Mouse (Mus musculus) CH12.LX (cell line): Measurements from ENCODE around the gene Lipe. TPM values are rescaled to one million over a fixed set of nuclear protein-coding genes. Genes with fewer than 3 reads are reported as not detected.

Source experiments
- DNase-seq: peaks from one replicate; pipeline ENCODE4 v3.0.0-alpha.2; 2013; ENCODE audit errors: extremely low read depth
- H3K27ac ChIP-seq: 2 replicates; pipeline ENCODE4 v1.5.1; 2012; ENCODE audit warnings: low read depth, mild to moderate bottlenecking, control low read depth, moderate library complexity; ENCODE audit not compliant: insufficient read depth
- H3K27me3 ChIP-seq: replicated peaks from 2 replicates; pipeline ENCODE3; 2012; ENCODE audit warnings: inconsistent platforms
- H3K36me3 ChIP-seq, 2 experiments: replicated peaks in 1 of 2; 2 replicates each; pipeline versions ENCODE3 to v1.6.1; 2012; ENCODE audit warnings: inconsistent platforms in 1 of 2, low read length in 1 of 2, mild to moderate bottlenecking in 1 of 2, mixed read lengths in 1 of 2, moderate library complexity in 1 of 2; ENCODE audit not compliant: control insufficient read depth in 1 of 2, insufficient read depth in 1 of 2
- H3K4me1 ChIP-seq, 2 experiments: 2 replicates each; pipeline ENCODE4 v1.6.1; 2012; ENCODE audit warnings: inconsistent platforms in 1 of 2, moderate library complexity in 1 of 2; ENCODE audit not compliant: insufficient read depth in 2 of 2, control insufficient read depth in 1 of 2
- H3K4me2 ChIP-seq: 2 replicates; pipeline ENCODE4 v1.6.1; 2012; ENCODE audit warnings: low read depth, mild to moderate bottlenecking, control low read depth; ENCODE audit not compliant: poor library complexity, insufficient read depth, severe bottlenecking
- H3K4me3 ChIP-seq, 3 experiments: fragments of 150-350 bp in 1 of 3; sonication (generic) in 1 of 3; replicated peaks in 1 of 3; 2 replicates each; pipeline versions ENCODE3 to v1.5.1; 2011 to 2012; ENCODE audit warnings: low read depth in 2 of 3, low read length in 2 of 3, mild to moderate bottlenecking in 2 of 3, moderate library complexity in 2 of 3, control low read depth in 1 of 3, improper control_type of control experiment in 1 of 3, inconsistent platforms in 1 of 3, mixed read lengths in 1 of 3; ENCODE audit not compliant: poor library complexity in 1 of 3
- H3K79me2 ChIP-seq: replicated peaks from 2 replicates; pipeline ENCODE4 v1.6.1; 2012; ENCODE audit warnings: mild to moderate bottlenecking, moderate library complexity; ENCODE audit not compliant: control insufficient read depth, poor library complexity, insufficient read depth, severe bottlenecking; ENCODE audit errors: extremely low read depth
- H3K9ac ChIP-seq: 2 replicates; pipeline ENCODE4 v1.6.1; 2012; ENCODE audit warnings: low read depth, mild to moderate bottlenecking, control low read depth, moderate library complexity; ENCODE audit not compliant: insufficient read depth
- H3K9me3 ChIP-seq: replicated peaks from 2 replicates; pipeline ENCODE3; 2012; ENCODE audit warnings: low read length, inconsistent platforms, mixed read lengths
- CHD1 ChIP-seq: IDR thresholded peaks from 2 replicates; pipeline ENCODE4 v1.6.1; 2012; ENCODE audit warnings: low read depth, low read length, improper control_type of control experiment, inconsistent platforms
- CHD2 ChIP-seq: IDR thresholded peaks from 2 replicates; pipeline ENCODE4 v1.6.1; 2011; ENCODE audit warnings: low read length, improper control_type of control experiment
- CTCF ChIP-seq, 2 experiments: IDR thresholded peaks in 1 of 2; conservative IDR thresholded peaks in 1 of 2; 2 replicates each; pipeline ENCODE4 v1.5.1; 2011 to 2012; ENCODE audit warnings: low read depth in 2 of 2, low read length in 2 of 2, improper control_type of control experiment in 1 of 2, inconsistent platforms in 1 of 2, mild to moderate bottlenecking in 1 of 2, moderate library complexity in 1 of 2
- E2F4 ChIP-seq: IDR thresholded peaks from 2 replicates; pipeline ENCODE4 v1.6.1; 2011; ENCODE audit warnings: low read depth, low read length, improper control_type of control experiment; ENCODE audit not compliant: insufficient replicate concordance
- GABPA ChIP-seq: IDR thresholded peaks from 2 replicates; pipeline ENCODE4 v1.6.1; 2012; ENCODE audit warnings: low read depth, low read length, improper control_type of control experiment, inconsistent platforms; ENCODE audit not compliant: insufficient replicate concordance
- HCFC1 ChIP-seq: IDR thresholded peaks from 2 replicates; pipeline ENCODE4 v1.6.1; 2012; ENCODE audit warnings: low read depth, mild to moderate bottlenecking, inconsistent platforms, low read length, improper control_type of control experiment
- IRF4 ChIP-seq: IDR thresholded peaks from 2 replicates; pipeline ENCODE4 v1.6.1; 2014; ENCODE audit warnings: low read depth, mild to moderate bottlenecking, inconsistent platforms, low read length, improper control_type of control experiment
- JUN ChIP-seq: IDR thresholded peaks from 2 replicates; pipeline ENCODE4 v1.6.1; 2011; ENCODE audit warnings: low read depth, mild to moderate bottlenecking, low read length, improper control_type of control experiment, moderate library complexity; ENCODE audit not compliant: insufficient read depth
- JUND ChIP-seq: conservative IDR thresholded peaks from 2 replicates; pipeline ENCODE4 v1.6.1; 2011; ENCODE audit warnings: low read depth, low read length, improper control_type of control experiment
- KAT2A ChIP-seq: IDR thresholded peaks from 2 replicates; pipeline ENCODE4 v1.6.1; 2012; ENCODE audit warnings: low read length, improper control_type of control experiment, inconsistent platforms; ENCODE audit not compliant: insufficient replicate concordance
- MEF2A ChIP-seq: IDR thresholded peaks from 2 replicates; pipeline ENCODE4 v1.6.1; 2014; ENCODE audit warnings: low read depth, mild to moderate bottlenecking, inconsistent platforms, low read length, improper control_type of control experiment, borderline replicate concordance
- MXI1 ChIP-seq: IDR thresholded peaks from 2 replicates; pipeline ENCODE4 v1.6.1; 2011; ENCODE audit warnings: mild to moderate bottlenecking, low read depth, low read length, improper control_type of control experiment
- NELFE ChIP-seq: IDR thresholded peaks from 2 replicates; pipeline ENCODE4 v1.6.1; 2011; ENCODE audit warnings: low read depth, low read length, improper control_type of control experiment
- NRF1 ChIP-seq: IDR thresholded peaks from 2 replicates; pipeline ENCODE4 v1.6.1; 2014; ENCODE audit warnings: low read depth, mild to moderate bottlenecking, inconsistent platforms, low read length, improper control_type of control experiment, moderate library complexity
- PAX5 ChIP-seq: IDR thresholded peaks from 2 replicates; pipeline ENCODE4 v1.6.1; 2012; ENCODE audit warnings: low read length, inconsistent platforms, mixed read lengths
- POLR2A ChIP-seq: IDR thresholded peaks from 2 replicates; pipeline ENCODE4 v1.6.1; 2011; ENCODE audit warnings: low read depth, mild to moderate bottlenecking, improper control_type of control experiment, low read length
- POLR2AphosphoS2 ChIP-seq: IDR thresholded peaks from 2 replicates; pipeline ENCODE4 v1.6.1; 2011; ENCODE audit warnings: low read depth, low read length, improper control_type of control experiment
- RAD21 ChIP-seq: IDR thresholded peaks from 2 replicates; pipeline ENCODE4 v1.6.1; 2011; ENCODE audit warnings: low read depth, mild to moderate bottlenecking, low read length, improper control_type of control experiment, moderate library complexity
- RCOR1 ChIP-seq: conservative IDR thresholded peaks from 2 replicates; pipeline ENCODE4 v1.6.1; 2012; ENCODE audit warnings: low read depth, mild to moderate bottlenecking, inconsistent platforms, low read length, improper control_type of control experiment
- SIN3A ChIP-seq: IDR thresholded peaks from 2 replicates; pipeline ENCODE4 v1.6.1; 2012; ENCODE audit warnings: low read length, improper control_type of control experiment, inconsistent platforms
- SMC3 ChIP-seq: IDR thresholded peaks from 2 replicates; pipeline ENCODE4 v1.6.1; 2011; ENCODE audit warnings: low read depth, low read length, improper control_type of control experiment
- USF2 ChIP-seq: conservative IDR thresholded peaks from 2 replicates; pipeline ENCODE4 v1.6.1; 2011; ENCODE audit warnings: low read depth, low read length, improper control_type of control experiment
- ZNF384 ChIP-seq: IDR thresholded peaks from 2 replicates; pipeline ENCODE4 v1.6.1; 2012; ENCODE audit warnings: low read depth, low read length, improper control_type of control experiment, inconsistent platforms
- dilution Hi-C: fragments of 300-500 bp; cut with MboI; formaldehyde crosslinking; loops from 2 replicates; pipeline ENCODE4 v1.14.3; 2020; ENCODE audit warnings: low sequenced_read_pairs; ENCODE audit not compliant: extremely low pct_unique_long_range_greater_than_20kb, extremely low pct_ligation_motif_present
- in situ Hi-C: fragments of 300-500 bp; cut with MboI; formaldehyde crosslinking; loops from 3 replicates; pipeline ENCODE4 v1.14.3; 2019; ENCODE audit warnings: low sequenced_read_pairs, low pct_ligation_motif_present, low pct_unique_long_range_greater_than_20kb, mixed read lengths
- polyA plus RNA-seq: library from polyadenylated mRNA; unstranded; fragments of >175 nt; gene quantifications from 2 replicates; pipeline ENCODE4 v1.2.1, GENCODE M21; 2012; ENCODE audit warnings: low read depth; ENCODE audit not compliant: insufficient read length
- total RNA-seq, 2 experiments: library from RNA; depleted of rRNA; stranded (reverse); fragments of 300-350 nt in 1 of 2; fragments of >200 nt in 1 of 2; gene quantifications; 2 replicates each; pipeline ENCODE4 v1.2.3; 2012 to 2014

Gene Lipe
- total and polyA plus RNA-seq, 3 experiments, result 2.8 to 5.9 (median 3.4) TPM

DNA sequence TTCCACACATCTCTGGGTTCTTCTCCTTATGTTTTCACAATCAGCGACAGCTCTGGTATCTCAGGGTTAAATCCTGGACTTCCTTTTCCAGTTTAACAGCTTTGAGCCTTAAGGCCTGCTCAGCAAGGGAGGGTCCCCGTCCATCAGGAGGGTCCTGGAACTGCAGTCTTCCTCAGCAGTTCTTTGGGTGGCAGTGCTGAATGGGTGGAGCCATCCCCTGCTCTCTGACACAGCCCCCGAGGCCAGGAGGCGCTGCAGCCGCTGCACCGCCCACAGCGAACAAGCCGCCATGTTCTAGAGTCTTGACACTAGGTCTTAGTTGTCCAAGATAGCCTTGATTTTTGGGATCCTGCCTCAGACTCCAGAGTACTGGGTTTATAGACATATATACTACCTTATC is 21.0 kb upstream of the Lipe start:
- DNase-seq, result no peak
- Histone ChIP-seq H3K27ac (no peak overlapping the region), H3K4me3 (no peak overlapping the region), H3K4me1 (no peaks in the 10 kb centered on the region), H3K79me2 (no peaks in the 10 kb centered on the region), H3K9ac (no peak overlapping the region), H3K4me2 (no peak overlapping the region), H3K36me3 (no peaks in the 10 kb centered on the region)
- dilution Hi-C loops, result no loop called here
- in situ Hi-C loops, result no loop called here
- TF ChIP-seq JUND (no peak), ZNF384 (no peak), NRF1 (no peak), E2F4 (no peak)
- TF ChIP-seq, all 38 proteins: peak for 0
- no peaks in the 10 kb centered on the region for H3K27me3 ChIP-seq
- H3K9me3 ChIP-seq, result no peaks in the 10 kb centered on the region

- in situ Hi-C loops, result no loop called here
- no peak overlapping the region for H3K9ac ChIP-seq
- no peaks in the 10 kb centered on the region for H3K79me2 ChIP-seq
- H3K9me3 ChIP-seq, result no peaks in the 10 kb centered on the region
- peak; percentile 35 for DNase-seq
- no peak overlapping the region for H3K4me3 ChIP-seq
- no peaks in the 10 kb centered on the region for H3K36me3 ChIP-seq
- H3K27ac ChIP-seq, result no peak overlapping the region
- dilution Hi-C loops, result no loop called here
- TF ChIP-seq SMC3 (peak; percentile 52), GABPA (no peak), RAD21 (peak; percentile 53), CTCF (conservative IDR thresholded peaks at IDR 0.05 in 1 of 2, IDR thresholded peaks at IDR 0.05 in 1 of 2; ENCODE audit: low read depth in 2 of 2, low read length in 2 of 2) (peak; percentile 51 to 71)
- H3K4me1 ChIP-seq, result peaks cover 0 to 2% of the 10 kb centered on the region in 2 experiments; a peak in 1 of 4 replicates
- no peak overlapping the region for H3K4me2 ChIP-seq
- H3K27me3 ChIP-seq, result no peaks in the 10 kb centered on the region
Observed at GRCm38 (mm10) chr7:25417597-25417996, 19.1 kb upstream of the Lipe start.

- Histone ChIP-seq H3K36me3 (no peaks in the 10 kb centered on the region), H3K4me1 (peaks cover 0 to 2% of the 10 kb centered on the region in 2 experiments; a peak in 1 of 4 replicates), H3K9me3 (no peaks in the 10 kb centered on the region), H3K27ac (no peak within 1 kb of the TSS), H3K9ac (no peak within 1 kb of the TSS), H3K79me2 (no peaks in the 10 kb centered on the region), H3K27me3 (no peaks in the 10 kb centered on the region), H3K4me3 (no peak within 1 kb of the TSS), H3K4me2 (no peak within 1 kb of the TSS; the same call in 1 of the 2 replicates)
- dilution Hi-C loops, result no loop called here
- in situ Hi-C loops, result no loop called here
- TF ChIP-seq CTCF (conservative IDR thresholded peaks at IDR 0.05 in 1 of 2, IDR thresholded peaks at IDR 0.05 in 1 of 2; ENCODE audit: low read depth in 2 of 2, low read length in 2 of 2) (no peak), HCFC1 (no peak), SIN3A (no peak), KAT2A (no peak), RCOR1 (no peak), IRF4 (no peak), JUN (no peak), CHD1 (no peak), MXI1 (no peak), E2F4 (no peak), NELFE (no peak), PAX5 (no peak), CHD2 (no peak), POLR2AphosphoS2 (no peak), MEF2A (no peak), USF2 (no peak), POLR2A (no peak)
- DNase-seq, result no peak
Observed at GRCm38 (mm10) chr7:25412833-25413441, 14.4 kb upstream of the Lipe start, which contains the start of gene Cxcl17. Gene Cxcl17, minus strand, starts transcription at chr7:25412886.
